Mouse (Mus musculus) ES-Bruce4 (cell line): ENCODE results near the gene Mcpt4. TPM values are rescaled to one million over a fixed set of nuclear protein-coding genes. Genes with fewer than 3 reads are reported as not detected.
"Not testable (repeated sequence)": the region's sequence is repeated elsewhere in the genome, so short reads cannot be mapped to it uniquely, and the experiment has no call there.

ENCODE experiments used
- H3K27ac ChIP-seq: 2 replicates; pipeline ENCODE4 v1.5.1; 2012; ENCODE audit warnings: low read length, inconsistent platforms; ENCODE audit not compliant: insufficient read depth
- H3K27me3 ChIP-seq: 2 replicates; pipeline ENCODE4 v1.6.1; 2012; ENCODE audit warnings: mild to moderate bottlenecking, low read length, inconsistent platforms; ENCODE audit not compliant: control insufficient read depth, poor library complexity, insufficient read depth, severe bottlenecking
- H3K36me3 ChIP-seq: 2 replicates; pipeline ENCODE4 v1.6.1; 2012; ENCODE audit warnings: inconsistent platforms, mild to moderate bottlenecking, low read length, moderate library complexity; ENCODE audit not compliant: control insufficient read depth, poor library complexity, insufficient read depth, severe bottlenecking
- H3K4me1 ChIP-seq: one replicate; pipeline ENCODE4 v1.8.1; 2011; ENCODE audit warnings: low read length; ENCODE audit not compliant: control insufficient read depth, insufficient read depth
- H3K4me3 ChIP-seq: 2 replicates; pipeline ENCODE4 v1.5.1; 2011; ENCODE audit warnings: low read depth, mild to moderate bottlenecking, low read length
- H3K9ac ChIP-seq: 2 replicates; pipeline ENCODE4 v1.6.1; 2012; ENCODE audit warnings: low read depth, mild to moderate bottlenecking, inconsistent platforms; ENCODE audit not compliant: poor library complexity, severe bottlenecking
- H3K9me3 ChIP-seq: replicated peaks from 2 replicates; pipeline ENCODE4 v1.6.1; 2012; ENCODE audit warnings: mild to moderate bottlenecking, low read length, inconsistent platforms; ENCODE audit not compliant: control insufficient read depth, poor library complexity, insufficient read depth, severe bottlenecking
- CTCF ChIP-seq: IDR thresholded peaks from one replicate; pipeline ENCODE4 v1.8.1; 2011; ENCODE audit warnings: low read depth, low read length
- EP300 ChIP-seq: IDR thresholded peaks from 2 replicates; pipeline ENCODE4 v1.6.1; 2011; ENCODE audit warnings: low read depth, low read length; ENCODE audit not compliant: insufficient read depth
- POLR2A ChIP-seq: IDR thresholded peaks from one replicate; pipeline ENCODE4 v1.8.1; 2011; ENCODE audit warnings: low read length; ENCODE audit not compliant: insufficient read depth
- polyA plus RNA-seq: library from polyadenylated mRNA; stranded (reverse); fragments of >200 nt; gene quantifications from 2 replicates; pipeline ENCODE4 v1.2.4, GENCODE M21; 2011; ENCODE audit warnings: low read depth; ENCODE audit not compliant: missing spikeins, insufficient read depth, insufficient read length

Mcpt4 gene
- polyA plus RNA-seq: not detected in 2 replicates

- not testable (repeated sequence) for H3K27me3 ChIP-seq, H3K36me3 ChIP-seq, H3K4me3 ChIP-seq, H3K9me3 ChIP-seq, H3K9ac ChIP-seq, H3K4me1 ChIP-seq, H3K27ac ChIP-seq
Observed at GRCm38 (mm10) chr14:56062213-56062612, at the start of gene Mcpt4. Gene Mcpt4, minus strand, starts transcription at chr14:56062313.

GRCm38 (mm10) chr14:56105447-56106180, 43.5 kb upstream of the Mcpt4 start:
- no peaks in the 10 kb centered on the region for H3K9me3 ChIP-seq
- H3K36me3 ChIP-seq: no peaks in the 10 kb centered on the region
- H3K9ac ChIP-seq: no peak overlapping the region
- H3K4me1 ChIP-seq: no peaks in the 10 kb centered on the region
- no peak overlapping the region for H3K27ac ChIP-seq
- no peak overlapping the region for H3K4me3 ChIP-seq
- no peaks in the 10 kb centered on the region for H3K27me3 ChIP-seq
- no peak for TF ChIP-seq POLR2A

- H3K9me3 ChIP-seq: no peaks in the 10 kb centered on the region
Observed at GRCm38 (mm10) chr14:56105016-56105415, 42.9 kb upstream of the Mcpt4 start.

GRCm38 (mm10) chr14:56103452-56103851, 41.3 kb upstream of the Mcpt4 start:
- Histone ChIP-seq H3K9ac (no peak overlapping the region), H3K27me3 (no peaks in the 10 kb centered on the region), H3K36me3 (no peaks in the 10 kb centered on the region), H3K4me1 (no peaks in the 10 kb centered on the region), H3K9me3 (no peaks in the 10 kb centered on the region), H3K4me3 (no peak overlapping the region), H3K27ac (no peak overlapping the region)
- TF ChIP-seq POLR2A (no peak), CTCF (no peak), EP300 (no peak)

More at GRCm38 (mm10) chr14:56105016-56105415, 42.9 kb upstream of the Mcpt4 start:
- Histone ChIP-seq H3K36me3 (no peaks in the 10 kb centered on the region), H3K27me3 (no peaks in the 10 kb centered on the region), H3K9ac (no peak overlapping the region), H3K4me1 (no peaks in the 10 kb centered on the region), H3K4me3 (no peak overlapping the region), H3K27ac (no peak overlapping the region)
- TF ChIP-seq POLR2A: no peak

GRCm38 (mm10) chr14:56102386-56102785, 40.3 kb upstream of the Mcpt4 start, which contains the start of gene Ctsg:
Gene Ctsg, minus strand, starts transcription at chr14:56102574.
- no peak for TF ChIP-seq CTCF
- no peak for TF ChIP-seq POLR2A
- TF ChIP-seq EP300: no peak
- H3K4me1 ChIP-seq: no peaks in the 10 kb centered on the region
- H3K27me3 ChIP-seq: no peaks in the 10 kb centered on the region
- H3K9ac ChIP-seq: no peak within 1 kb of the TSS
- H3K36me3 ChIP-seq: no peaks in the 10 kb centered on the region
- H3K4me3 ChIP-seq: no peak within 1 kb of the TSS
- no peaks in the 10 kb centered on the region for H3K9me3 ChIP-seq
- no peak within 1 kb of the TSS for H3K27ac ChIP-seq

GRCm38 (mm10) chr14:56098940-56099339, 36.8 kb upstream of the Mcpt4 start:
- Histone ChIP-seq H3K9me3 (0 out of 2 replicates have a peak, but pooled peaks cover 4% of the 10 kb centered on the region), H3K27ac (no peak overlapping the region), H3K36me3 (no peaks in the 10 kb centered on the region), H3K4me1 (no peaks in the 10 kb centered on the region), H3K4me3 (no peak overlapping the region), H3K9ac (no peak overlapping the region), H3K27me3 (no peaks in the 10 kb centered on the region)
- TF ChIP-seq CTCF (peak; percentile 59), EP300 (no peak)
